Mouse (Mus musculus) splenic B cell, adult 2 months (primary cell): Measurements from ENCODE around the gene Zmym4.

Experiments
- DNase-seq: peaks from one replicate; pipeline ENCODE4 v3.0.0-alpha.2; 2011; ENCODE audit warnings: low read depth, low spot score
- H3K27me3 ChIP-seq: 2 replicates; pipeline ENCODE4 v1.6.1; 2012; ENCODE audit warnings: mild to moderate bottlenecking, low read length, moderate library complexity, mixed read lengths; ENCODE audit not compliant: control insufficient read depth, poor library complexity, insufficient read depth, severe bottlenecking
- H3K36me3 ChIP-seq: 2 replicates; pipeline ENCODE4 v1.6.1; 2012; ENCODE audit warnings: mild to moderate bottlenecking, low read length, moderate library complexity, mixed read lengths; ENCODE audit not compliant: control insufficient read depth, poor library complexity, insufficient read depth, severe bottlenecking

Zmym4 gene

GRCm38 (mm10) chr4:126814854-126815253 is 153.1 kb downstream of the Zmym4 start:
- H3K36me3 ChIP-seq, result peaks cover 2% of the 10 kb centered on the region; the same call in 1 of the 2 replicates
- no peaks in the 10 kb centered on the region for H3K27me3 ChIP-seq
- no peak for DNase-seq

- no peak for DNase-seq
- Histone ChIP-seq H3K27me3 (no peaks in the 10 kb centered on the region), H3K36me3 (peaks cover 2% of the 10 kb centered on the region)
Measured at GRCm38 (mm10) chr4:126813212-126813611, 154.7 kb downstream of the Zmym4 start.
